Mouse (Mus musculus) embryo, embryonic 10 days (tissue): Measurements from ENCODE around the gene Ptpn9.

ENCODE experiments used
- DNase-seq: peaks from one replicate; pipeline ENCODE4 v3.0.0-alpha.2; 2015; ENCODE audit warnings: low spot score

Gene Ptpn9

GRCm38 (mm10) chr9:57014766-57015165, 20.0 kb downstream of the Ptpn9 start:
- DNase-seq = peak; percentile 11

GRCm38 (mm10) chr9:57017631-57018030, 22.9 kb downstream of the Ptpn9 start:
- DNase-seq = no peak

- no peak for DNase-seq
Measured at GRCm38 (mm10) chr9:57031756-57032155, 37.0 kb downstream of the Ptpn9 start.

GRCm38 (mm10) chr9:57056237-57056636, 61.5 kb downstream of the Ptpn9 start:
- DNase-seq = peak; percentile 43

GRCm38 (mm10) chr9:57064164-57064563, 69.4 kb downstream of the Ptpn9 start:
- DNase-seq = no peak

GRCm38 (mm10) chr9:57068266-57068665, 73.5 kb downstream of the Ptpn9 start:
- DNase-seq = no peak

- no peak for DNase-seq
Measured at GRCm38 (mm10) chr9:57070262-57070661, 75.5 kb downstream of the Ptpn9 start.

- DNase-seq = no peak
Measured at GRCm38 (mm10) chr9:57070800-57071545, 76.2 kb downstream of the Ptpn9 start.

- DNase-seq = peak; percentile 92
Measured at GRCm38 (mm10) chr9:57071801-57072351, 77.2 kb downstream of the Ptpn9 start, which contains the start of gene Sin3a. TSS of gene Sin3a (plus strand) at chr9:57072040.

GRCm38 (mm10) chr9:57072526-57072988, 77.8 kb downstream of the Ptpn9 start:
- DNase-seq = no peak

- DNase-seq = peak; percentile 98
Measured at GRCm38 (mm10) chr9:57072989-57073789, 78.5 kb downstream of the Ptpn9 start.

GRCm38 (mm10) chr9:57073790-57074094, 79.0 kb downstream of the Ptpn9 start:
- DNase-seq = no peak

- peak; percentile 64 for DNase-seq
Measured at GRCm38 (mm10) chr9:57074171-57074821, 79.6 kb downstream of the Ptpn9 start.

- peak; percentile 75 for DNase-seq
Measured at GRCm38 (mm10) chr9:57074822-57075603, 80.3 kb downstream of the Ptpn9 start.

GRCm38 (mm10) chr9:57075681-57076381, 81.1 kb downstream of the Ptpn9 start:
- peak; percentile 99 for DNase-seq

- peak; percentile 89 for DNase-seq
Measured at GRCm38 (mm10) chr9:57076701-57077660, 82.3 kb downstream of the Ptpn9 start.

- DNase-seq = no peak
Measured at GRCm38 (mm10) chr9:57082236-57082635, 87.5 kb downstream of the Ptpn9 start.
